Mouse (Mus musculus) hindbrain, embryonic 13.5 days (tissue): Measurements from ENCODE around the gene Tmc4. TPM values are rescaled to one million over a fixed set of nuclear protein-coding genes. Genes with fewer than 3 reads are reported as not detected.

ENCODE experiments used
- ATAC-seq: fragments of 200-750 bp; cut with Nextera tagmentation; 2 replicates; pipeline ENCODE4 v1.8.0; 2017; ENCODE audit warnings: moderate TSS enrichment; ENCODE audit not compliant: low FRiP score
- H3K27ac ChIP-seq: fragments of 300-500 bp; sonication (generic); 2 replicates; pipeline ENCODE4 v1.5.1; 2015; ENCODE audit warnings: inconsistent platforms, mild to moderate bottlenecking, moderate library complexity
- H3K27me3 ChIP-seq: fragments of 300-500 bp; sonication (generic); 2 replicates; pipeline ENCODE4 v1.6.1; 2015; ENCODE audit warnings: mild to moderate bottlenecking, inconsistent platforms
- H3K36me3 ChIP-seq: fragments of 300-500 bp; sonication (generic); 2 replicates; pipeline ENCODE4 v1.6.1; 2015; ENCODE audit warnings: mild to moderate bottlenecking, inconsistent platforms
- H3K4me1 ChIP-seq: fragments of 300-500 bp; sonication (generic); replicated peaks from 2 replicates; pipeline ENCODE4 v1.6.1; 2015; ENCODE audit warnings: inconsistent platforms
- H3K4me2 ChIP-seq: fragments of 300-500 bp; sonication (generic); 2 replicates; pipeline ENCODE4 v1.6.1; 2015; ENCODE audit warnings: inconsistent platforms, mild to moderate bottlenecking, moderate library complexity
- H3K4me3 ChIP-seq: fragments of 300-500 bp; sonication (generic); 2 replicates; pipeline ENCODE4 v1.5.1; 2015; ENCODE audit warnings: mild to moderate bottlenecking, inconsistent platforms
- H3K9ac ChIP-seq: fragments of 300-500 bp; sonication (generic); 2 replicates; pipeline ENCODE4 v1.6.1; 2015; ENCODE audit warnings: mild to moderate bottlenecking, inconsistent platforms
- H3K9me3 ChIP-seq: fragments of 300-500 bp; sonication (generic); 2 replicates; pipeline ENCODE4 v1.6.1; 2016; ENCODE audit warnings: inconsistent platforms
- WGBS: fragments of 180-500 bp; shearing (Covaris S2); methylation state at CpG from one replicate; pipeline ENCODE4 v1.1.7; 2015; 5-methylcytosine and 5-hydroxymethylcytosine counted together
- polyA plus RNA-seq: library from polyadenylated mRNA; unstranded; fragments of >200 nt; fragmentation: Nextera tagmentation; extraction: Ambion mirVana; gene quantifications from 2 replicates; pipeline ENCODE4 v1.2.1, GENCODE M21; 2015

The Tmc4 gene
- polyA plus RNA-seq, 1 experiment from 2014 or later, result 5.8 TPM

- H3K27me3 ChIP-seq, result no peaks in the 10 kb centered on the region
- H3K9ac ChIP-seq, result no peak overlapping the region
- peaks cover 26% of the 10 kb centered on the region for H3K4me1 ChIP-seq
- WGBS, result 67% methylated on average over 8 of the region's 8 CpGs
- peaks cover 54% of the 10 kb centered on the region for H3K36me3 ChIP-seq
- H3K4me2 ChIP-seq, result no peak overlapping the region
- ATAC-seq, result peak; percentile 10; the same call in 1 of the 2 replicates
- no peak overlapping the region for H3K4me3 ChIP-seq
- no peaks in the 10 kb centered on the region for H3K9me3 ChIP-seq
- H3K27ac ChIP-seq, result peak overlapping the region; percentile 65
Observed at GRCm38 (mm10) chr7:3684698-3685097, 7.3 kb upstream of the Tmc4 start.

- Histone ChIP-seq H3K9ac (0 out of 2 replicates have a peak overlapping the region, but pooled peaks have one; percentile 35), H3K4me2 (no peak overlapping the region)
- WGBS, result 58% methylated on average over 10 of the region's 10 CpGs
Observed at GRCm38 (mm10) chr7:3683908-3684550, 6.7 kb upstream of the Tmc4 start.

GRCm38 (mm10) chr7:3676371-3676770 is 982 bp downstream of the Tmc4 start:
- no peaks in the 10 kb centered on the region for H3K4me1 ChIP-seq
- WGBS, result 85% methylated on average over 12 of the region's 12 CpGs

More at GRCm38 (mm10) chr7:3683908-3684550, 6.7 kb upstream of the Tmc4 start:
- ATAC-seq, result peak; percentile 74
- Histone ChIP-seq H3K4me1 (peaks cover 26% of the 10 kb centered on the region), H3K27me3 (no peaks in the 10 kb centered on the region), H3K9me3 (no peaks in the 10 kb centered on the region), H3K36me3 (peaks cover 57% of the 10 kb centered on the region), H3K27ac (peak overlapping the region; percentile 65), H3K4me3 (no peak overlapping the region)

GRCm38 (mm10) chr7:3675228-3675548 is 2.2 kb downstream of the Tmc4 start:
- no peak overlapping the region for H3K9ac ChIP-seq
- no peak overlapping the region for H3K27ac ChIP-seq
- H3K4me3 ChIP-seq, result no peak overlapping the region
- H3K27me3 ChIP-seq, result no peaks in the 10 kb centered on the region
- H3K9me3 ChIP-seq, result no peaks in the 10 kb centered on the region
- WGBS, result 78% methylated on average over 3 of the region's 3 CpGs
- peaks cover 16% of the 10 kb centered on the region for H3K36me3 ChIP-seq
- no peak overlapping the region for H3K4me2 ChIP-seq
- ATAC-seq, result peak; percentile 12; the same call in 1 of the 2 replicates
- H3K4me1 ChIP-seq, result no peaks in the 10 kb centered on the region

More at GRCm38 (mm10) chr7:3676371-3676770, 982 bp downstream of the Tmc4 start:
- no peak overlapping the region for H3K4me2 ChIP-seq
- no peaks in the 10 kb centered on the region for H3K27me3 ChIP-seq
- H3K4me3 ChIP-seq, result no peak overlapping the region
- H3K9me3 ChIP-seq, result no peaks in the 10 kb centered on the region
- no peak overlapping the region for H3K27ac ChIP-seq
- ATAC-seq, result no peak
- H3K9ac ChIP-seq, result no peak overlapping the region
- H3K36me3 ChIP-seq, result peaks cover 23% of the 10 kb centered on the region

- Histone ChIP-seq H3K36me3 (peaks cover 14% of the 10 kb centered on the region), H3K9me3 (no peaks in the 10 kb centered on the region), H3K27me3 (no peaks in the 10 kb centered on the region), H3K4me3 (no peak overlapping the region), H3K4me2 (no peak overlapping the region), H3K9ac (no peak overlapping the region), H3K4me1 (no peaks in the 10 kb centered on the region), H3K27ac (no peak overlapping the region)
- 71% methylated on average over 10 of the region's 10 CpGs for WGBS
- ATAC-seq, result peak; percentile 80
Observed at GRCm38 (mm10) chr7:3674507-3675227, 2.7 kb downstream of the Tmc4 start.

GRCm38 (mm10) chr7:3666921-3667391 is 10.4 kb downstream of the Tmc4 start:
- Histone ChIP-seq H3K9me3 (no peaks in the 10 kb centered on the region), H3K27ac (no peak overlapping the region), H3K9ac (no peak overlapping the region), H3K4me3 (peak overlapping the region; percentile 4; the same call in 1 of the 2 replicates), H3K27me3 (no peaks in the 10 kb centered on the region), H3K4me2 (no peak overlapping the region), H3K4me1 (peaks cover 28% of the 10 kb centered on the region), H3K36me3 (peaks cover 11% of the 10 kb centered on the region)
- WGBS, result 20% methylated on average over 14 of the region's 14 CpGs
- no peak for ATAC-seq

GRCm38 (mm10) chr7:3665215-3666114 is 11.9 kb downstream of the Tmc4 start, which contains the start of gene Leng1:
Gene Leng1 (minus strand): TSS chr7:3665840.
- peak within 1 kb of the TSS; percentile 75 for H3K9ac ChIP-seq
- peaks cover 24% of the 10 kb centered on the region for H3K36me3 ChIP-seq
- H3K4me1 ChIP-seq, result peaks cover 28% of the 10 kb centered on the region
- H3K27ac ChIP-seq, result peak within 1 kb of the TSS; percentile 83
- H3K27me3 ChIP-seq, result no peaks in the 10 kb centered on the region
- peak within 1 kb of the TSS; percentile 82 for H3K4me2 ChIP-seq
- 4% methylated on average over 45 of the region's 45 CpGs for WGBS
- no peaks in the 10 kb centered on the region for H3K9me3 ChIP-seq
- peak within 1 kb of the TSS; percentile 73 for H3K4me3 ChIP-seq
- ATAC-seq, result peak; percentile 99

- H3K9ac ChIP-seq, result peak overlapping the region; percentile 75
- peak overlapping the region; percentile 82 for H3K4me2 ChIP-seq
- H3K9me3 ChIP-seq, result no peaks in the 10 kb centered on the region
- peaks cover 28% of the 10 kb centered on the region for H3K4me1 ChIP-seq
- ATAC-seq, result peak; percentile 53
- H3K4me3 ChIP-seq, result peak overlapping the region; percentile 73
- H3K27ac ChIP-seq, result peak overlapping the region; percentile 83
- peaks cover 32% of the 10 kb centered on the region for H3K36me3 ChIP-seq
- 34% methylated on average over 15 of the region's 15 CpGs for WGBS
- no peaks in the 10 kb centered on the region for H3K27me3 ChIP-seq
Observed at GRCm38 (mm10) chr7:3664524-3665214, 12.7 kb downstream of the Tmc4 start.

GRCm38 (mm10) chr7:3658578-3658977 is 18.8 kb downstream of the Tmc4 start:
- WGBS, result 95% methylated on average over 14 of the region's 14 CpGs
- peaks cover 93% of the 10 kb centered on the region for H3K36me3 ChIP-seq
- no peak overlapping the region for H3K27ac ChIP-seq
- ATAC-seq, result no peak
- H3K4me1 ChIP-seq, result peaks cover 12% of the 10 kb centered on the region
- no peak overlapping the region for H3K4me2 ChIP-seq
- no peak overlapping the region for H3K4me3 ChIP-seq
- H3K9ac ChIP-seq, result no peak overlapping the region
- H3K9me3 ChIP-seq, result no peaks in the 10 kb centered on the region
- no peaks in the 10 kb centered on the region for H3K27me3 ChIP-seq

GRCm38 (mm10) chr7:3656966-3657365 is 20.4 kb downstream of the Tmc4 start:
- no peaks in the 10 kb centered on the region for H3K27me3 ChIP-seq
- 0 out of 2 replicates have a peak, but pooled peaks cover 3% of the 10 kb centered on the region for H3K4me1 ChIP-seq
- H3K9me3 ChIP-seq, result no peaks in the 10 kb centered on the region
- H3K27ac ChIP-seq, result no peak overlapping the region
- no peak overlapping the region for H3K4me2 ChIP-seq
- ATAC-seq, result no peak
- no peak overlapping the region for H3K9ac ChIP-seq
- no peak overlapping the region for H3K4me3 ChIP-seq
- 94% methylated on average over 4 of the region's 4 CpGs for WGBS
- H3K36me3 ChIP-seq, result peaks cover 99% of the 10 kb centered on the region

- Histone ChIP-seq H3K27me3 (no peaks in the 10 kb centered on the region; the same call in 1 of the 2 replicates), H3K36me3 (peaks cover 20% of the 10 kb centered on the region), H3K27ac (no peak overlapping the region), H3K9me3 (no peaks in the 10 kb centered on the region), H3K4me3 (peak overlapping the region; percentile 98), H3K4me1 (peaks cover 49% of the 10 kb centered on the region), H3K9ac (peak overlapping the region; percentile 98), H3K4me2 (peak overlapping the region; percentile 85)
- no peak for ATAC-seq
- 61% methylated on average over 4 of the region's 4 CpGs for WGBS
Observed at GRCm38 (mm10) chr7:3646641-3647040, 30.7 kb downstream of the Tmc4 start.
